Comparison of ENCODE assay signal across 28 mouse cellular contexts in genomic region chr4:47362662-47363061, GRCm38 (mm10).
"Had no signal": no experiment of that assay in that cellular context is flagged by ENCODE, and none has a peak within 500 bp of the region (broad histone marks: within the 10 kb centered on the region; RNA-seq: fewer than 3 reads in every experiment).

No protein-coding gene starts in this region.

- H3K4me1 ChIP-seq: hindbrain, embryonic 12.5 days had no signal

- H3K4me3 ChIP-seq: heart, embryonic 10.5 days; heart, embryonic 12.5 days; heart, embryonic 13.5 days; hindbrain, embryonic 10.5 days; hindbrain, embryonic 12.5 days; hindbrain, embryonic 13.5 days; hindbrain, embryonic 15.5 days; intestine, embryonic 15.5 days; kidney, embryonic 15.5 days; left cerebral cortex, adult 2 months had no signal

- H3K4me2 ChIP-seq: heart, embryonic 11.5 days; heart, embryonic 12.5 days; heart, embryonic 13.5 days; hindbrain, embryonic 12.5 days; hindbrain, embryonic 13.5 days; hindbrain, embryonic 14.5 days; hindbrain, embryonic 15.5 days; intestine, embryonic 15.5 days; kidney, embryonic 15.5 days had no signal

- H3K27me3 ChIP-seq: heart, embryonic 12.5 days; heart, embryonic 13.5 days; hindbrain, embryonic 12.5 days; hindbrain, embryonic 13.5 days; hindbrain, embryonic 15.5 days; intestine, embryonic 15.5 days; kidney, embryonic 15.5 days had no signal

- H3K36me3 ChIP-seq: heart, embryonic 10.5 days; heart, embryonic 12.5 days; heart, embryonic 13.5 days; hindbrain, embryonic 12.5 days; hindbrain, embryonic 13.5 days; hindbrain, embryonic 15.5 days; intestine, embryonic 15.5 days; kidney, embryonic 15.5 days had no signal

- ATAC-seq: hindbrain, embryonic 16.5 days; hindbrain, postnatal 0 days; inflammation-experienced regulatory T-cells, adult 6 months; intestine, embryonic 15.5 days; intestine, embryonic 16.5 days; intestine, postnatal 0 days had no signal

- H3K9me3 ChIP-seq: heart, embryonic 10.5 days; heart, embryonic 12.5 days; heart, embryonic 13.5 days; hindbrain, embryonic 12.5 days; hindbrain, embryonic 13.5 days; hindbrain, embryonic 15.5 days; intestine, embryonic 15.5 days; kidney, embryonic 15.5 days had no signal

- H3K9ac ChIP-seq: heart, embryonic 12.5 days; heart, embryonic 13.5 days; hindbrain, embryonic 12.5 days; hindbrain, embryonic 13.5 days; hindbrain, embryonic 14.5 days; hindbrain, embryonic 15.5 days; intestine, embryonic 15.5 days; kidney, embryonic 15.5 days had no signal

- DNase-seq: heart, postnatal 36 days; heart, postnatal 4 days; kidney, adult 11 months; kidney, adult 18-20 months; kidney, adult 8-10 months; kidney, postnatal 10 days; kidney, postnatal 25 days; kidney, postnatal 4 days; layer of hippocampus, adult 9-11 months; layer of hippocampus, postnatal 36 days had no signal

- H3K27ac ChIP-seq: heart, embryonic 10.5 days; heart, embryonic 13.5 days; hindbrain, embryonic 10.5 days; hindbrain, embryonic 12.5 days; hindbrain, embryonic 13.5 days; hindbrain, embryonic 14.5 days; hindbrain, embryonic 15.5 days; hindbrain, postnatal 0 days; intestine, embryonic 15.5 days; kidney, embryonic 15.5 days; kidney, postnatal 0 days; left cerebral cortex, adult 2 months had no signal
